Mouse (Mus musculus): ENCODE measurements around the gene Rin1. TPM values are rescaled to one million over a fixed set of nuclear protein-coding genes. Genes with fewer than 3 reads are reported as not detected.

Rin1 gene
- polyA plus RNA-seq, 1 experiment from 2014 or later: 2.4 TPM

DNA sequence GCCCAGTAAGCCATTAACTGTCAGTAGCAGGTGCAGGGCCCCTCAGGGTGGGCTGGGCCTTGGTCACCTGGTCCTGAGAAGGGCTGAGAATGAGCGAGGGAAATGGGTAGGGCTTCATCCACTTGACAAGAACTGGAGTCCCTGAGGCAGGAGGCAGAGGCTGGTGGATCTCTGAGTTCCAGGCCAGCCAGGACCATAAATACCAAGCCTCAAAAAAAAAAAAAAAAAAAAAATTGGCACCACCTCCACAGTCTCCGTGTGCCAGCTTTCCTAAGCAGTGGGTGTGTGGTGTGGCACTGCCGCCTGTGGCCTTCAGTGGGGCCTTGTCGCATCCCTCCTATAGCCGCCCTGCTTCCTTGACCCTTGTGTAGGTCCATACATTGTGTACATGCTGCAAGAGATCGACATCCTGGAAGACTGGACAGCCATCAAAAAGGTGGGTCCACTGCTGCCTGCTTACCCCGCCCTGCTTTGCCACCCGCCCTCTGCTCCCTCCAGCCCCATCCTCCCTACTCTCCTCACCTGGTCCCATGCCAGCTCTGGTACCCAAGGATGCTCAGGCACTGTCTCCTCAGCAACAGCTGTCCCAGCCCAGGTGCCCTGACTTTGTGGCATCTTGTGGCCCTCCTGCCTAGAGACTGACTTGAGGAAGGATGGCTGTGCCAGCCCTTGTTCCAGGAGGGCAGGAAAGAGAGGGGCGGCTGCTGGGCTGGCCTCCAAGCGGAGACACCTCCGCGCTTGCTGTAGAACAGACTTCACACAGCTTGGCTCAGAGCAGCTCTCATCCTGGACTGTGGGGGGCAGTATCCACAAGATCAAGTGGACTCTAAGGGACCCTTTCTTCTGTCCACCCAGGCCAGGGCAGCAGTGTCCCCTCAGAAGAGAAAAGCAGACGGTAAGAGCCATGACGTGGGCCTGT, 1.9 kb upstream of the Rin1 start:
- WGBS: 83% methylated on average over 14 of the region's 14 CpGs
- peaks cover 38% of the 10 kb centered on the region for H3K27me3 ChIP-seq
- no peak overlapping the region for H3K4me3 ChIP-seq
- no peak overlapping the region for H3K27ac ChIP-seq
- no peak overlapping the region for H3K9ac ChIP-seq
- no peak for ATAC-seq (ENCODE audit: insufficient number of reproducible peaks, insufficient read depth, low FRiP score, low TSS enrichment)
- no peaks in the 10 kb centered on the region for H3K9me3 ChIP-seq
- no peak overlapping the region for H3K4me2 ChIP-seq (replicated peaks)
- peaks cover 29% of the 10 kb centered on the region for H3K4me1 ChIP-seq
- H3K36me3 ChIP-seq: peaks cover 41% of the 10 kb centered on the region

DNA sequence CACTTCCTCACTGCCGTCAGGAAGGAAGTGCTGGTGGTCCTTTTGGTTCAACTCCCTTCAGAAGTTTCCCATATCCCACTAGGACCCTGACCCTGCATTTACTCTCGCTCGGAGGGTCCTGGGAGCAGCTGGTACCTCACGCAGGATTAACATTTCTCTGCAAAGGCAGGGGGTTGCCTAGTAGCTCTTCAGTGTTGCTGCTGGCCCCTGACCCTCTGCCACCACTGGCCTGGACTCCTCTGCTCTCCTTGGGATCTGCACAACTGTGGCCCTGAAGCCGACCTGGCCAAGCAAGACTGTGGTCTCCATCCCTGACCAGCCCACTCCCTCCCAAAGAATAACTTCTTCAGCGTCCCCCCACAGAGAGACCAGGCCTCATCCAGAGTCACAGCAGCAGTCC, 956 bp upstream of the Rin1 start:
- peaks cover 29% of the 10 kb centered on the region for H3K4me1 ChIP-seq

DNA sequence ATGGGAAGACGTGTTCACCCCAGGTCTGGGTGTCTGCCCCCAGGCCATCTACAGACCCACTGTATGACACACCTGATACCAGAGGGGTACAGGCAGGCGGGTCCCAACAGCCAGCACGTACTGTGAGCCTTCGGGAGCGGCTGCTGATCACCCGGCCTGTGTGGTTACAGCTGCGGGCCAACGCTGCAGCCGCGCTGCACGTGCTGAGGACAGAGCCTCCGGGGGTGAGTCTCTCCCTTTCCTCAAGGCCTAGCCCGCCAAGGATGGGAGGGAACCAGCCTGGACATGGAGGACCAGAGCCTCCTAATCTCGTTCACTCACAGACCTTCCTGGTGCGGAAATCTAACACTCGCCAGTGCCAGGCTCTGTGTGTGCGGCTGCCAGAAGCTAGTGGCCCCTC, 750 bp downstream of the Rin1 start:
- peaks cover 29% of the 10 kb centered on the region for H3K4me1 ChIP-seq
- H3K27ac ChIP-seq: 0 out of 2 replicates have a peak overlapping the region, but pooled peaks have one; percentile 25
- peaks cover 47% of the 10 kb centered on the region for H3K27me3 ChIP-seq
- H3K4me2 ChIP-seq (replicated peaks): peak overlapping the region; percentile 38
- no peaks in the 10 kb centered on the region for H3K9me3 ChIP-seq
- peak; percentile 39; the same call in 1 of the 2 replicates for ATAC-seq (ENCODE audit: insufficient number of reproducible peaks, insufficient read depth, low FRiP score, low TSS enrichment)
- no peak overlapping the region for H3K9ac ChIP-seq
- H3K4me3 ChIP-seq: peak overlapping the region; percentile 13; the same call in 1 of the 2 replicates
- 6% methylated on average over 17 of the region's 17 CpGs for WGBS
- H3K36me3 ChIP-seq: peaks cover 34% of the 10 kb centered on the region

More for the DNA sequence above, 956 bp upstream of the Rin1 start:
- Histone ChIP-seq H3K4me3 (no peak overlapping the region), H3K36me3 (peaks cover 34% of the 10 kb centered on the region), H3K4me2 (replicated peaks) (no peak overlapping the region), H3K9ac (no peak overlapping the region), H3K9me3 (no peaks in the 10 kb centered on the region), H3K27ac (no peak overlapping the region), H3K27me3 (peaks cover 44% of the 10 kb centered on the region)
- 75% methylated on average over 6 of the region's 6 CpGs for WGBS
- ATAC-seq (ENCODE audit: insufficient number of reproducible peaks, insufficient read depth, low FRiP score, low TSS enrichment): no peak

DNA sequence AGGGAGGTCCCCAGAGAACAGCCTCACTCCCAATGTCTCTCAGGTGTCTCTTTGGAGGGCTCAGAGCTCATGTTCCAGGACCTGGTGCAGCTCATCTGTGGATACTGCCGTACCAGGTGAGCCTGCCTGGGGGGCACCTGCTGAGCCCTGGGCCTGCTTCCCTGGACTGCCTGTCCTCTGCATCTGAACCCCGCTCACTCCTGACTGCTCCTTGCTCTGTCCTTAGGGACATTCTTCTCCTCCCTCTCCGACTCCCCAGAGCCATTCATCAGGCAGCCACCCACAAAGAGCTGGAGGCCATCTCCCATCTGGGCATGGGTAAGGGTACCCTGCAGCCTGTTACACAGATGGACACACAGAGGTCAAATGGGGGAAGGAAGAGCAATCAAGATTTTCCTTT, 1.2 kb downstream of the Rin1 start:
- no peak overlapping the region for H3K9ac ChIP-seq
- H3K27ac ChIP-seq: no peak overlapping the region
- no peaks in the 10 kb centered on the region for H3K9me3 ChIP-seq
- H3K4me2 ChIP-seq (replicated peaks): peak overlapping the region; percentile 38
- peaks cover 30% of the 10 kb centered on the region for H3K36me3 ChIP-seq
- 0 out of 2 replicates have a peak overlapping the region, but pooled peaks have one; percentile 13 for H3K4me3 ChIP-seq
- WGBS: 42% methylated on average over 3 of the region's 3 CpGs
- no peak for ATAC-seq (ENCODE audit: insufficient number of reproducible peaks, insufficient read depth, low FRiP score, low TSS enrichment)
- H3K4me1 ChIP-seq: peaks cover 34% of the 10 kb centered on the region
- H3K27me3 ChIP-seq: peaks cover 47% of the 10 kb centered on the region

DNA sequence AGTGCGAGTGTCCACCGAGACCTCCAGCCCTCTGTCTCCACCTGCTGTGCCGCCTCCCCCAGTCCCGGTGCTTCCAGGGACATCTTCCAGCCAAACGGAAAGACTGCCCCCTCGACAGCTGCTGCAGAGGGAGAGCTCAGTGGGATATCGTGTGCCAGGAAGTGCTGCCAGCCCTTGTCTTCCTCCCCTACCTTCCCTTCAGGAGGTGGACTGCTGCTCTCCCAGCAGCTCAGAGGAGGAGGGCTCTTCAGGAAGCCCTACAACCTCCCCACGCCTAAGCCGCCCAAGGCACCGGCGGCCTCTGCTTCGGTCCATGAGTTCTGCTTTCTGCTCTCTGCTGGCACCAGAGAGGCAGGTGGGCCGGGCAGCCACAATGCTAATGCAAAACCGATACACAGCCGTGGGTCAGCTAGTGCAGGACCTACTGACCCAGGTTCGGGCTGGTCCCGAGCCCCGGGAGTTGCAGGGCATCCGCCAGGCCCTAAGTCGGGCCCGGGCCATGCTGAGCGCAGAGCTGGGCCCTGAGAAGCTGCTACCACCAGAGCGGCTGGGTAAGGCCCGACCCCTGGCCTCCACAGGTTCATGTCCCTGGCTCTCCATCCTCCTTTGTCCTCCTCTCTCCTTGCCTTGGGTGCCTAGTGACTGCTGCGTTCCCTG, 2.0 kb downstream of the Rin1 start:
- no peak for ATAC-seq (ENCODE audit: insufficient number of reproducible peaks, insufficient read depth, low FRiP score, low TSS enrichment)
- Histone ChIP-seq H3K9me3 (no peaks in the 10 kb centered on the region), H3K36me3 (peaks cover 23% of the 10 kb centered on the region), H3K4me1 (peaks cover 39% of the 10 kb centered on the region), H3K4me2 (replicated peaks) (no peak overlapping the region), H3K4me3 (no peak overlapping the region), H3K27me3 (peaks cover 47% of the 10 kb centered on the region), H3K9ac (no peak overlapping the region; the same call in 1 of the 2 replicates), H3K27ac (no peak overlapping the region)
- 31% methylated on average over 25 of the region's 25 CpGs for WGBS

DNA sequence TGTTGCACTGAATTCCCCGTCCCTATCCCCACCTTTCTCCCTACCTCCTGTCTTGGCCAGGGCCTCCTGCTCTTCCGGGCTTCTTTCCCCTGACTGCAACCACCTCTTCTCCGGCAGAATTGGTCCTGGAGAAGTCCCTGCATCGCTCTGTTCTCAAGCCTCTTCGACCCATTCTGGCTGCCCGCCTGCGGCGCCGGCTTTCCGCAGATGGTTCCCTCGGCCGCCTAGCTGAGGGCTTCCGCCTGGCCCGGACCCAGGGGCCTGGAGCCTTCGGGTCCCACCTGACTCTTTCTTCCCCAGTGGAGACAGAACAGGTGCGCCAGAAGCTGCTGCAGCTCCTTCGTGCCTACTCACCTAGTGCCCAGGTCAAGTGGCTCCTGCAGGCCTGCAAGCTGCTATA, 2.6 kb downstream of the Rin1 start:
- Histone ChIP-seq H3K4me3 (no peak overlapping the region), H3K36me3 (peaks cover 17% of the 10 kb centered on the region), H3K27me3 (peaks cover 47% of the 10 kb centered on the region), H3K9me3 (no peaks in the 10 kb centered on the region), H3K9ac (no peak overlapping the region), H3K4me1 (peaks cover 39% of the 10 kb centered on the region), H3K27ac (no peak overlapping the region), H3K4me2 (replicated peaks) (no peak overlapping the region)
- WGBS: 61% methylated on average over 17 of the region's 17 CpGs
- ATAC-seq (ENCODE audit: insufficient number of reproducible peaks, insufficient read depth, low FRiP score, low TSS enrichment): no peak

DNA sequence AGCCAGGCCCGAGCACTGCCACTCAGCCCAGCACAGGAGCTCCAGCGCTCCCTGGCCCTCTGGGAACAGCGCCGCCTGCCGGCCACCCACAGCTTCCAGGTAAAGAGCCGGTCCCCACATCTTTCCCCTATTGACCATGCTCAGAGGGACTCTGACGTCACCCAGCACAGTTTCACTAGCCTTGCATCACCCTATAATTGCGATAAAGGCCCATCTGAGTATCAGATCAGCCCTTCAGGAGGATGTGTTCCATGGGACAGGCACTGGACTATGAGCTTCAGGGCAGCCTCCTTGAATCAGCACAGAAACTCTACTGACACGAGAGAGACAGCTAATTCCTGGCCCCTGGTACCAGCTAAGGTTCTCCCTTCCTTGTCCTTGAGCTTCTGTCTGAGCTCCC, 3.6 kb downstream of the Rin1 start:
- no peak for ATAC-seq (ENCODE audit: insufficient number of reproducible peaks, insufficient read depth, low FRiP score, low TSS enrichment)
- Histone ChIP-seq H3K4me2 (replicated peaks) (no peak overlapping the region), H3K27me3 (peaks cover 47% of the 10 kb centered on the region), H3K4me1 (peaks cover 49% of the 10 kb centered on the region), H3K4me3 (0 out of 2 replicates have a peak overlapping the region, but pooled peaks have one; percentile 1), H3K36me3 (peaks cover 8% of the 10 kb centered on the region; the same call in 1 of the 2 replicates), H3K27ac (no peak overlapping the region), H3K9me3 (no peaks in the 10 kb centered on the region), H3K9ac (no peak overlapping the region)
- WGBS: 14% methylated on average over 9 of the region's 9 CpGs

DNA sequence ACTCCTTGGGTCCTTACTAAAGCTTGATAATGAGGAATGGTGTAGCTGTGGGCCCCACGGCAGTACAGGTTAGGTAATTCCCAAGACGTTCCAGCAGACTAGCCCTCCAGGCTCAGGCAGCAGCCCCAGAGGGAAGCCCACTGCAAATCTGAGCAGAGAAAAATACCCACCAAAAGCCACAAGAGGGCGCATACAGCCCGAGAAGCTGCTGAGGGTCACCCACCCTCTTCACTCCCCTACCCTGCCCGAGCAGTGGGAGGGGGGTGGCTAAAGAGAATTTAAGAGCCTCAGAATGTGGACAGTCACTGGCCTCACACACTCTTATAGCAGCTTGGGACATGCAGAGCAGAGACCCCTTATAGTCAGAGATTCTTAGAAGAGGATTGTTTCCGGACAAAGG, 6.0 kb downstream of the Rin1 start:
- peaks cover 30% of the 10 kb centered on the region for H3K27me3 ChIP-seq
- no peak overlapping the region for H3K4me3 ChIP-seq
- ATAC-seq (ENCODE audit: insufficient number of reproducible peaks, insufficient read depth, low FRiP score, low TSS enrichment): peak; percentile 10; the same call in 1 of the 2 replicates
- H3K4me1 ChIP-seq: peaks cover 55% of the 10 kb centered on the region
- no peak overlapping the region for H3K27ac ChIP-seq
- H3K9me3 ChIP-seq: no peaks in the 10 kb centered on the region
- 8% methylated on average over 6 of the region's 6 CpGs for WGBS
- H3K36me3 ChIP-seq: no peaks in the 10 kb centered on the region
- H3K4me2 ChIP-seq (replicated peaks): no peak overlapping the region; the same call in 1 of the 2 replicates
- H3K9ac ChIP-seq: no peak overlapping the region

DNA sequence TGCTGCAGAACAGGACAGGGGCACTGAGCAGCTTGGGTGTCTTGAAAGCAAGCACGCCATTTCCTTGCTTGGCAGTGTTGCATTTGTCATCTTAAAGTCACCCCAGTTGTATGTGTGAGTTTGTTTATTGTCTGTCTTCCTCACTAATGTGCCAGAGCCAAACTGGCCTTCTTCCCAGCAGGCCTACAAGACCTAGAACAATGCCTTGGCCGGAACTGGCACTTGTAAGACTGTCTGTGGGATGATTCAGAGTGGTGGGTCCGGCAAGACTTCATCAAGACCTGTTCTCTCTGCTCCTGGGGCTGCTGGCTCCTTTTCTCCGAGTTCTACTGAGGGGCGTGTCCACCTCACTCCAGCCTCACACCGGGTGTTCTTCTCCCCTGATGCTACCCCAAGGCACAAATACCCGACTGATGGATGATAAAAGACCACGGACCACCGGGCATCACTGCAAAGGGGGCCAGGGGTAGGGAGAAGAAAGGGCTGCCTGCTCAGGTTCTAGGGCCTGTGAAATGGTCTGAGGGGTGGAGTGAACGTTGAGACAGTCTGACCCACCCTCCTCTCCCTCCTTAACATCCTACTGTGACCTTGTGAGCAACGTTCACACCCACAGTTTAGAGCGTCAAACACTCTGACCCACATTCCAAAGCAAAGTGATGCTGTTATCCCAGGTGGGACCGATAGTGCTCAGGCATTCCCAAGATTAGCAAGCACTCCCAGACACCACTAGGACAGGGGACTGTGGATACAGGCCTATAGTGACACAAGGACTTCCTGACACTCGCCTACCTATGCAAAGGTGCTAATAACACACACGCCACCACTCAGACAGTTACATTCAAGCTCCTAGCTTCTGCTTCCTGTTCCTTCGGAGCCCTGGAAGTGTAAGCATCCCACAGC, 7.8 kb downstream of the Rin1 start:
- H3K36me3 ChIP-seq: no peaks in the 10 kb centered on the region
- H3K4me1 ChIP-seq: peaks cover 46% of the 10 kb centered on the region
- H3K27me3 ChIP-seq: peaks cover 12% of the 10 kb centered on the region
- ATAC-seq (ENCODE audit: insufficient number of reproducible peaks, insufficient read depth, low FRiP score, low TSS enrichment): no peak
- peak overlapping the region; percentile 59; the same call in 1 of the 2 replicates for H3K27ac ChIP-seq
- no peak overlapping the region for H3K4me2 ChIP-seq (replicated peaks)
- no peak overlapping the region for H3K4me3 ChIP-seq
- H3K9ac ChIP-seq: no peak overlapping the region
- 24% methylated on average over 16 of the region's 16 CpGs for WGBS
- no peaks in the 10 kb centered on the region for H3K9me3 ChIP-seq

DNA sequence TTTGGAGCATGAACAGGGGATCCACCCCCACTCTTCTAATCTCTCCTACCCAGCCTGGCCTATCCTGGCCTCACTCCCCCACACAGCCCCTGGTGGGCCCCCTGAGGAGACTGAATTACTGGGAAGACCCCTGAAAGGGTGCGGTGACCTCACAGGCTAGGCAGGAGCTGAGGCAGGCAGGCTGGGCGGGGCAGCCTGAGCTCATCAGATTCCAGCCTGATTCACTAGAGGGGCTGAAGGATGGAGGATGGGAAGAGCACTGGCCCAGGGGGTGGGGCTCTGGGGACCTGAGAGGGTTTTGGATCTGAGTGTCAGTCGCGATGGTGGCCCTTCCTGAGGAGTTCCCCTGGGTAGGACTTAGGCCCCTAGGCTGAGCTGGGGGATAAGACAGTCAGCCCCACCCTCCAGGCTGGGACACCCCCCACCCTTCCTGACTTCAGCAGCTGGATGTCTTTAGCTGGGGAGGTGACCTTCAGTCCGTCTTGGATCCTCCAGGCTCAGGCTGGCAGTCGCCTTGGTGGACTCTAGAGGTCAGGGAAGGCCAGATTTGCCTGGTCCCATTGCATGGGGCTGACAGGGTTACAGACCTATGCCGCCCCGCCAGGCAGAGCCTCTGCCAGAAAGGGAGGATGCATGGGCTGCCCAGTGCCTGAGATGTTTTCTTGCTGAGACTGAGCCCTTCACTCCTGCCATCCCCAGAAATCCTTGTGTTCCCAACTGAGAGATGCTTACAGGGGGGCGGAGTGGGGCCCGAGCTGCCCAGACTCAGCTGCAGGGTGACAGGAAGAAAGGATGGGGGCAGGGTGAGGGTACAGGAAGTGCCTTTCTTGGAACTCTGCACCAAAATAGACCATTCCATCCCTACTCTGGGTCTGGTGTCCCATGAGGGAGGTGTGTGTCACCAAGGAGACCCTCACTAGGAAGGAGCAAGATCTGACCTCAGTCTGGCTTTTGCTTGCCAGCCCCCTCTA, 8.8 kb downstream of the Rin1 start:
- 12% methylated on average over 10 of the region's 10 CpGs for WGBS
- H3K27me3 ChIP-seq: 0 out of 2 replicates have a peak, but pooled peaks cover 3% of the 10 kb centered on the region
- no peaks in the 10 kb centered on the region for H3K36me3 ChIP-seq
- H3K9ac ChIP-seq: peak overlapping the region; percentile 25; the same call in 1 of the 2 replicates
- H3K4me1 ChIP-seq: peaks cover 46% of the 10 kb centered on the region
- no peaks in the 10 kb centered on the region for H3K9me3 ChIP-seq
- H3K4me2 ChIP-seq (replicated peaks): peak overlapping the region; percentile 10; the same call in 1 of the 2 replicates
- H3K27ac ChIP-seq: peak overlapping the region; percentile 59
- peak; percentile 45; the same call in 1 of the 2 replicates for ATAC-seq (ENCODE audit: insufficient number of reproducible peaks, insufficient read depth, low FRiP score, low TSS enrichment)
- no peak overlapping the region for H3K4me3 ChIP-seq
